Mouse (Mus musculus) activated CD4-positive, CD25-positive, alpha-beta regulatory T cell, adult 9 weeks (primary cell): ENCODE data around the gene Calhm2. TPM values are rescaled to one million over a fixed set of nuclear protein-coding genes. Genes with fewer than 3 reads are reported as not detected.

ENCODE experiments used
- polyA plus RNA-seq: library from polyadenylated mRNA; unstranded; fragments of 100-300 nt; shearing (Covaris generic); gene quantifications from one replicate; pipeline ENCODE4 v1.2.1, GENCODE M21; 2017

Gene Calhm2
- polyA plus RNA-seq = 28.2 TPM

DNA sequence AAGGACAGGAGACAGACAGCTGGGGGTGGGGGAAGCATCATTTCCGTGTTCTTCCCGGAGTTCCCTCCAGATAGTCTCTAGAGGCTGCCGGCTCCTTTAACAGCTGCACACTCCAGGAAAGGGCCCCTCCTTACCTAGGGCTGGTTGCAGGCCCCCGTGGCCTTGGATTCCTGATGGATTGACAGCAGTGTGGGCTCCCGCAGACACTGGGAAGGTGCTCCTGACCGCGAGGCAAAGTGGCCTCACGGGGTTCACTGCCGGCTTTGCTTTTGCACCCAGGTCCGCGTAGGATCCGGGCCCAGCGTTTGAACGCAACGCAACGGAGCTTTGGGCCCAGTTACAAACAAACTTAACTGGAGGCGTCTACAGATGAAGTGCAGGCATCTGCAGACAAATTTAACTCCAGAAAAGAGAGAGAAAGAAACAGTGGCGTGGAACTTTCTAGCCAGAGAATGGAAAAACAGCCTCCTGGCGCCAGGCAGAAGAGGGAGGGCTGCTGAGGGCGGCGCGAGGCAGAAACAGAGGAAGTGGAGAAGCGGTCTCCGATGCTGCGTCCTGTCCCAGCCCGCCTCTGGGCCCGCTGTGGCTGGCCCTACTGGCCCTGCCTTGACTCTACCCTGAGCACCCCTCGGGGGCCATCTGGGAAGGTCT is at the start of gene Calhm2:
Calhm2 (minus strand) TSS at position 524 of the 651 bp plus-strand sequence.

DNA sequence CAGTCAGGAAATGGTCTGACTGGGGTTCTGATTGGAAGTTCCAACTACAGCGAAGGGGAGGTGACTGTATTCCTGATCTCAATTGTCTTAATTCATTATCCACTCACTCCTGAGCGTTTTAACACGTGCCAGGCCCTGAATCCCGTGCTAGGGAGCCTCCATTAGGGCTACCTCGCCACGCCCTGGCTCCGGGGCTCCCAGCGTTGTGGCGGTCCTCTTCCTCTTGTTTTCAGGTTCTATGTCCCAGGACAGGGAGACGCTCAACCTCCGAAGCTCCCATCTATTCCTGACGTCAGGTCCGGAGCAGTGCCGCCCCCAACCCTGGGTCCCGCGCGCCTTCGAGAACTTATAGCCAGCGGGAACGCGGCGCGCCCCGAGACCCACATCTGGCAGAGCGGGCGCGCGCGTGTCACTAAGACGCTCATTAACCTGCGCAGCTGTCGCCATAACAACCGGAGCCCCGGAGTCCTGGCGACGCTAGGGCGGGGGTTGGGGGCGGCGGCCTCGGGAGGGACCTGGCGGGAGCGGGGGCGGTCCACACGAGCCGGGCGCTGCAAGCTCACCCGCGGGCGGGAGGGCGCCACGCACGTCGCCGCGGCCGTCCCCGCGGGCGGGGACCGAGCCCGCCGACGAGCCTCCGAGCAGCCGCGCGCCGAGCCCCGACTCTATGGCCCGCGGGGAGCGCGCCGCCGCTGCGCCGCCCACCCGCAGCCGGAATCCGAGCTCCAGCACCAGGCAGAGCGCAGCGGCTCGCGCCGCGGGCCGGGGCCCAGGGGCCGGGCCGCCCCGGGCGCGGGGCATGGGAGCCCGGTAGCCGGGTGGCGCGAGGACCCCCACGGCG is 40.6 kb upstream of the Calhm2 start, which contains the start of gene Neurl1a:
Neurl1a (plus strand) TSS at position 390 of the 841 bp plus-strand sequence.

DNA sequence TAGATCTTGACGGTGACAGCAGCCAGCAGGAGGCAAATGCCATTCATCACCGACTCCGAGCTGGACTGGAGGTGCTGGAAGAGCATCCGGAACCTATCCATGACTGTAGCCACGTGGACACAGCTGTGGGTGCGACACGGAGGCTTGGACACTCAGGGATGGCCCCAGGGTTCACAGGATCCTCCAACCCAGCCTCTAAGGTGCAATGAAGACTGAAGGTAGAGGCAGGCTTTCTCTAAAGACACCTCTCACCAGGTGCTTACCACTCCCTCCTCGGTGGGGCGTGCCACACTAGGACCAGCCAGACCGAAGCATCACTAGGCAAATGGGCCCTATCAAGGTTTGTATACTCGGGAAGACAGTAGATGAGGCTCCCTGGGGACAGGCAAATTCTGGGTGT is 19.6 kb upstream of the Calhm2 start, which contains the start of gene Calhm3:
Calhm3 (minus strand) TSS at position 101 of the 400 bp plus-strand sequence.

DNA sequence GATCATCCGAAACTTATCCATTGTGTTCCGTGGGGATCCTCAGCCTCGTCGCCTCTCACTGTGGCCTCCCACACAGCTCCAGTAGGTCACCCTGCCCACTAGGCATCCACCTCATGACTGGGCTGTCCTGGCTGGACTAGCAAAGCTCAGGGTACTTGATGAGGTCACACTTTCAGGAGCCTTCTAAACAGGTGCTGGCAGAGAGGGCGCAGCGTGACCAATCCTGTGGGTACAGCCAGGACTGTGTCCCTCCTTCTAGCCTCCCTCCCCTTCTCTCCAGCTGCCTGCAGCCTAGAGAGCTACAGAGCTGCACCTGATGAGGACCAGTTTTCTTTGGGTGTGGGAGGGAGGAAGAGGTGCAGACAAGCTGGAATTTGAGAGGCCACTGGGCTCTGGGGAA is 6.1 kb upstream of the Calhm2 start, which contains the start of gene Calhm1:
Calhm1 (minus strand) TSS at position 101 of the 400 bp plus-strand sequence.

DNA sequence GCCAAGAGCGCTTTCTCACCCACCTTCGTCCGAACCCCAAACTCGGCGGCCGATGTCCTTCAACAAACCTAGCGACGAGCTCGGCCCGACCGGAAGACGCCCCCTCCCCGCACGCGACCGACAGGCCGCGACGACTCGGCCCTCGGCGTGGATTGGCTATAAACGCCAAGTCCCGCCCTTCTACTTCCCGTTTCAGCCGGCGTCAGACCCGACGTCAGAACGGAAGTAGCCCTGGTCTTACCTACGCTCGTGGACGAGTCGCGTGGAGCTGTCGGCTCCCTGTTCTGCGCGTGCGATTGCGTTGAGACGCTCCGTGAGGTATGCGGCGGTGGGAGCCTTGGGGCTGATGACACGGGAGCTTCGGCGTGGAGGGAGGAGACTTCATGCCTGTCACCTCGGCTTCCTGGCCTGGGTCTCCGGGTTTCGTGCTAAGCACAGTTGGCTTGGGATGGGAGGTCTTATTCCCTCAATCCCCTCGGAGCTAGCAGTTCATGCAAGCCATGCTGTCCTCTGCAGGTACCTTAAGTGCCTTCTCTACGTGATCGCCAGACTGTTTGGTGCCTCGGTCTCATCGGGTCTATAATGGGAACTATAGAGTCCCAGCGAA is 47.4 kb downstream of the Calhm2 start, which contains the start of the genes Usmg5 and Pdcd11:
Usmg5 (minus strand) TSS at position 98 of the 607 bp plus-strand sequence.
Pdcd11 (plus strand) TSS at position 219 of the 607 bp plus-strand sequence.

DNA sequence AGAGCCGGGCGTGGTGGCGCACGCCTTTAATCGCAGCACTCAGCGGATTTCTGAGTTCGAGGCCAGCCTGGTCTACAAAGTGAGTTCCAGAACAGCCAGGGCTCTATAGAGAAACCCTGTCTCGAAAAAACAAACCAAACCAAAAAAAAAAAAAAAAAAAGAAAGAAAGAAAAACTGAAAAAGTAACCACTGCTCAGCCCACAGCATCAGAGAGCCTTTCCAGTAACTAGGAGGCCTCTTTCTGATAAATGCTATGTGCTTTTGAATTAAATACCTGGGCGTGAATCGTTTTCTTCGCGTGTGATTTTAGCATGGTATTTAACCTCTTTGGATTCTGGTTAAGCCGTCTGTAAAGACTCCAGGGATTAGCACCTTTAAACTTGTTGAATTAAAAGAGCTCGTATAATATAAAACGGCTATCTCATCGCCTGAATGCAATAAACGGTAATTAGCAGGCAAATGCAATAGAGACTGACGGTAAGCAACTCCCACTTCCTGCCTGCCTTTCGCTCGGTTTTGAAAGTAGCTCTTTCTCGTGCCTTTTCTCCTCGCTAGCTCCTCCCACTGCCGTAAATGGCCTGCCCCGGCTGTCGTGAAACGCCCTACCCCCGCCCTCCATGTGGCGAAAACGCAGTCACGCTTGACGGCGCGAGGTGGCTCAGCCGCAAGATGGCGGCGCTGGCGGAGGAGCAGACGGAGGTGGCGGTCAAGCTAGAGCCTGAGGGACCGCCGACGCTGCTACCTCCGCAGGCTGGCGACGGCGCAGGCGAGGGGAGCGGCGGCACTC is 70.8 kb downstream of the Calhm2 start, which contains the start of gene Taf5:
Taf5 (plus strand) TSS at position 651 of the 787 bp plus-strand sequence.

Other genes starting within 250 kb of the Calhm2 start
- gene Ina, start 123.6 kb downstream of the Calhm2 start, polyA plus RNA-seq = not detected
- 52.6 TPM for gene Nt5c2, start 123.1 kb downstream of the Calhm2 start, polyA plus RNA-seq
- 6.4 TPM for gene Pcgf6, start 87.4 kb downstream of the Calhm2 start, polyA plus RNA-seq
- 0.90 TPM for gene Taf5, start 70.5 kb downstream of the Calhm2 start, polyA plus RNA-seq
- gene Usmg5, start 47.6 kb downstream of the Calhm2 start, polyA plus RNA-seq = 423 TPM
- gene Pdcd11, start 47.5 kb downstream of the Calhm2 start, polyA plus RNA-seq = 22.1 TPM
- gene Calhm1, start 6.0 kb upstream of the Calhm2 start, polyA plus RNA-seq = not detected
- gene Calhm3, start 19.5 kb upstream of the Calhm2 start, polyA plus RNA-seq = not detected
- 0.07 TPM for gene Neurl1a, start 40.5 kb upstream of the Calhm2 start, polyA plus RNA-seq